Mouse (Mus musculus): Measurements from ENCODE around the gene Gm572.

The Gm572 gene

GRCm38 (mm10) chr4:148625756-148626622 is 17.1 kb upstream of the Gm572 start:
- no peak for DNase-seq (ENCODE audit: low spot score)

GRCm38 (mm10) chr4:148626623-148627185 is 16.4 kb upstream of the Gm572 start, which contains the start of gene Tardbp:
Tardbp (minus strand) TSS chr4:148627019.
- DNase-seq (ENCODE audit: low spot score): peak; percentile 71

GRCm38 (mm10) chr4:148627246-148627645 is 15.9 kb upstream of the Gm572 start:
- DNase-seq (ENCODE audit: low spot score): no peak

- no peak for DNase-seq (ENCODE audit: low spot score)
Observed at GRCm38 (mm10) chr4:148632013-148632692, 11.0 kb upstream of the Gm572 start.

- DNase-seq (ENCODE audit: low spot score): no peak
Observed at GRCm38 (mm10) chr4:148633395-148634061, 9.6 kb upstream of the Gm572 start.

GRCm38 (mm10) chr4:148635309-148635708 is 7.8 kb upstream of the Gm572 start:
- DNase-seq (ENCODE audit: low spot score): no peak

GRCm38 (mm10) chr4:148638302-148638701 is 4.8 kb upstream of the Gm572 start:
- DNase-seq (ENCODE audit: low spot score): no peak

- DNase-seq (ENCODE audit: low spot score): no peak
Observed at GRCm38 (mm10) chr4:148639455-148639854, 3.7 kb upstream of the Gm572 start.

GRCm38 (mm10) chr4:148641121-148641520 is 2.0 kb upstream of the Gm572 start:
- DNase-seq (ENCODE audit: low spot score): no peak

- DNase-seq (ENCODE audit: low spot score): no peak
Observed at GRCm38 (mm10) chr4:148644157-148644511, 1.0 kb downstream of the Gm572 start.

GRCm38 (mm10) chr4:148644926-148645325 is 1.8 kb downstream of the Gm572 start:
- DNase-seq (ENCODE audit: low spot score): no peak

- no peak for DNase-seq (ENCODE audit: low spot score)
Observed at GRCm38 (mm10) chr4:148646616-148647015, 3.5 kb downstream of the Gm572 start.

GRCm38 (mm10) chr4:148649309-148649708 is 6.2 kb downstream of the Gm572 start:
- DNase-seq (ENCODE audit: low spot score): no peak

- DNase-seq (ENCODE audit: low spot score): no peak
Observed at GRCm38 (mm10) chr4:148651045-148651444, 7.9 kb downstream of the Gm572 start.

GRCm38 (mm10) chr4:148654701-148655398 is 11.7 kb downstream of the Gm572 start:
- peak; percentile 31 for DNase-seq (ENCODE audit: low spot score)

GRCm38 (mm10) chr4:148656691-148657258 is 13.7 kb downstream of the Gm572 start:
- no peak for DNase-seq (ENCODE audit: low spot score)

GRCm38 (mm10) chr4:148657776-148658175 is 14.7 kb downstream of the Gm572 start:
- DNase-seq (ENCODE audit: low spot score): no peak

GRCm38 (mm10) chr4:148660174-148660573 is 17.1 kb downstream of the Gm572 start:
- DNase-seq (ENCODE audit: low spot score): no peak

- DNase-seq (ENCODE audit: low spot score): peak; percentile 32
Observed at GRCm38 (mm10) chr4:148662168-148662965, 19.2 kb downstream of the Gm572 start.

- no peak for DNase-seq (ENCODE audit: low spot score)
Observed at GRCm38 (mm10) chr4:148663326-148663725, 20.2 kb downstream of the Gm572 start.

- DNase-seq (ENCODE audit: low spot score): no peak
Observed at GRCm38 (mm10) chr4:148664021-148664420, 20.9 kb downstream of the Gm572 start.

Measured in layer of hippocampus, adult 9-10 months (tissue).